Mouse (Mus musculus): ENCODE data around the gene Cpe.

The Cpe gene

DNA sequence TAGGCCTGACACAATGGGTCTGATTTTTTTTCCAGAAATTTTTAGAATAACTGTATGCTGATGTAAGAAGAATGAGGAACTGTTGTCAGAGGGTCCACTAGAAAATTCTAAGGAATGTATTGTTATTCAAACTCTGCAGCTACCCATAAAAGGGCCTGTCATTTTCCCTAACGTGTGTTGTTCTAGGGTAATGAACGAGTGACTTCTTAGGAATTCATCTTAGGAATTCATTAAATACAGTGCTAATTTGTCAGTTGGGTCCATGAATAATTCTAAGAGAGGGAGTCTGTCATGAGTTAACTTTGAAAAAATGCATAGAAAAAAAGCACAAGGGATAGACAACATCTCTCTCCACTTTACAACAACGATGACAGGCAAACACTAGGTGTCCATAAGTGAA is 110.0 kb downstream of the Cpe start:
- no peak for DNase-seq (ENCODE audit: low read depth in 2 of 2, low spot score in 2 of 2)

DNA sequence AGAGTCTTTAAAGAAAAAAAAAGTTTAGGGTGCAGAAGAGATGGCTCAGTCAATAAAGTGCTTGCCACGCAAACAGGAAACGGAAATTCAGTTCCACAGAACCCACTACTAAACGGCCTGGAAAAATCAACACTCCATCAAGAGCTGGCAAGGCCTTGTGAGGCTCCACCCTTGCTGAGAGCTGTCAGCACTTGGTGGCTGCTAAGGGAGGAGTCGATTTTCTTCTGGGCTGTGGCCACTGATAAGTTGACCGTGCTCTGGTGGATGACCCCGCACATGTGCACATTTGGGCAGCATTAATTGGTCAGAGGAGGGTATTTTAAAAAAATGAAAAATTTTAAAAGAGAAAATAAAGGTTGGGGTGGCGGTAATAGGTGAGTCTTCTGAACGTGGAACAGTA is 114.6 kb downstream of the Cpe start:
- DNase-seq (ENCODE audit: low read depth in 2 of 2, low spot score in 2 of 2): no peak

DNA sequence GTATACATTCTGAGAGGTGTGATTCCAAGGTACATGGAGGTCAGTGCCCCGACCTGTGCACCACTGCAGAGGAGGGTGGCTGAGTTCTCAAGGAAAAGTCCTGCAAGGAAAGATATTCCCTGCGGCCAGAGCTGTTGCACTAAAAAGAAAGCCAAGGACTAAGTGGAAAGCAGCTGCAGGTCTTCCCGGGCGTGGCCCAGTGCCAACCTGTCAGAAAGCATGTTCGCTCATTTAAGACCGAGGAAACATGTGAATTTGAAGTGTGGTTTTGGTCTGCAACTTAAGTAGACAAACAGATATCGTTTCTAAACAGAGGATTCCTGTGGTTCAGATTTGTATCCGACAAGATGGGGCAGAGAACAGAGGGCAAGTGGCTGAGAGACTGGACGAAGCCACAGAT is 117.9 kb downstream of the Cpe start:
- no peak for DNase-seq (ENCODE audit: low read depth in 2 of 2, low spot score in 2 of 2)

DNA sequence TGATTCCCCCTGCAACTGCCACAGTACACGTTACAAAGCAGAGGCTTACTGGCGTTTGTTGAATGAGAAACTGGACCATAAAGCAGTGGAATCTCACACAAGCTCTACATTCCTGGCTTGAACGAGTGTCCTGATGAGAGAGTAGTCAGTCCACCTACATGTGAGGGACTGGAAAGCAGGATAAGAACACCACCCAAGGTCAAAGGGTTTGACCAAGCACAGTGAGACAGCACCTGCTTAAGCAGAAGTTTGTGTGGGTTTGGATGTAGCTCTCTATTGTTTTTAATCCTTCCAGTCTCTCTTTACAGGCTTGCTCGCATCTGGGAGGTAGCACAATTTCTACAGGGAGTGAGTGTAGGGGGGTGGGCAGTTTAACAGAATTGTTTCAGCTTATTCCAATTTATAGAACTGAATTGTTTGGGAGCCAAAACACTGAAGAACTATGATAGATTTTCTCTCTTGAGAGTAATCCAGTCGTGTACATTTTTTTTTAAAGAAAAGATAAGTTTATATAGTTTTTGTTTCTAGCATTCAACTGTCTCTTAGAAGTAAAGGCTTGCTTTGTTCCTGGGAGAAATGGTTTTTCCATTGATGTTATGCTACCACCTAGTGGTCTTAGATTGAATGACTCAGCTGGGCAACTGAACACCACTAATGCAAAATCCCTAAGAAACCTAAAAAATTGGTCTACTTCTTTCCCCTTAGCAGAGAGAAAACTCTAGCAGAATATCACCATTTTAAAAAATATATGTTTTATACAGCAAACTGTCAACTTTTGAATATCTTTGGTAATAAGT is 144.6 kb downstream of the Cpe start:
- no peak for DNase-seq (ENCODE audit: low read depth in 2 of 2, low spot score in 2 of 2)

DNA sequence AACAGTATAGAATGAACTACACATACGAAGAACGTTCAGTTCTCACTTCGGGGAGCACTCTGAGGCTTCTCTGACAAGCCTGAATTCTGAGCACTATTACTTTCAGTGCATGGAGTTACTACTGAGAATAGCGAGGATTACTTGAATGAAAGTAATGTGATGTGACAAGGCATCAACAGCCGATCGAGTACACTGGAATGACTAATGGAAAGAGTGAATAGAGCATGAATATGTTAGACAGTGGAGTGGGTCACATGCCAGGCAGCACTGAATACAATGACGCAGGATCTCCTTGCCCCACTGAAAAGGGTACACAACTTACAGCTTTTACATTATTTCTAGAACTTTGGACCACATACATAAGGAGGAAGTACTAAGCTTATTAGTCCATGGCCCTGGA is 149.4 kb downstream of the Cpe start:
- no peak for DNase-seq (ENCODE audit: low read depth in 2 of 2, low spot score in 2 of 2)
